8 mouse cellular contexts compared by ENCODE assay signal in genomic region chr5:34659686-34660590, GRCm38 (mm10). TPM values are rescaled to one million over a fixed set of nuclear protein-coding genes. Genes with fewer than 3 reads are reported as not detected.
A peak's percentile ranks its signal among the peaks of the same experiment; 100 is the strongest.
DNase-seq lines count a peak whose midpoint lies in the region; ATAC-seq and TF ChIP-seq lines count a peak whose summit lies in the region.

Gene Nop14 (minus strand): TSS chr5:34660148.
Gene Grk4 (plus strand): TSS chr5:34660379.

- no peaks in the 10 kb centered on the region for H3K9me3 ChIP-seq in kidney, embryonic 14.5 days (ENCODE audit: control insufficient read depth, low read length)
- no peaks in the 10 kb centered on the region for H3K9me3 ChIP-seq in limb, embryonic 15.5 days

- H3K4me1 ChIP-seq in bone marrow macrophage, adult 2 months (ENCODE audit: control insufficient read depth, insufficient read depth, low read length), result peaks cover 2% of the 10 kb centered on the region; the same call in 1 of the 2 replicates
- peaks cover 6% of the 10 kb centered on the region for H3K4me1 ChIP-seq in embryonic fibroblast, embryonic 13.5 days (ENCODE audit: control insufficient read depth, insufficient read depth, low read length)
- peaks cover 7% of the 10 kb centered on the region for H3K4me1 ChIP-seq in kidney, embryonic 14.5 days (ENCODE audit: control insufficient read depth, insufficient read depth, low read length)
- peaks cover 11% of the 10 kb centered on the region for H3K4me1 ChIP-seq in limb, embryonic 15.5 days

- peak; percentile 100 for ATAC-seq in kidney, embryonic 14.5 days (ENCODE audit: low FRiP score, low TSS enrichment)
- ATAC-seq in limb, embryonic 15.5 days (ENCODE audit: insufficient number of reproducible peaks, low FRiP score, low TSS enrichment, low read depth), result peak; percentile 100

- TF ChIP-seq POLR2A in bone marrow macrophage, adult 2 months (IDR thresholded peaks at IDR 0.05; ENCODE audit: borderline replicate concordance, low read depth, low read length), result peak; percentile 27; the same call in 1 of the 2 replicates
- peak; percentile 99 for TF ChIP-seq POLR2A in embryonic fibroblast, embryonic 13.5 days (IDR thresholded peaks at IDR 0.05; ENCODE audit: low read depth, low read length)

- H3K36me3 ChIP-seq in kidney, embryonic 14.5 days (ENCODE audit: control insufficient read depth, insufficient read depth, low read length), result peaks cover 23% of the 10 kb centered on the region
- peaks cover 22% of the 10 kb centered on the region for H3K36me3 ChIP-seq in limb, embryonic 15.5 days

- peak within 1 kb of the TSS; percentile 51 for H3K27ac ChIP-seq in bone marrow macrophage, adult 2 months (ENCODE audit: insufficient read depth, low read depth, low read length)
- H3K27ac ChIP-seq in embryonic fibroblast, embryonic 13.5 days (ENCODE audit: insufficient read depth, low read length), result peak within 1 kb of the TSS; percentile 80
- peak within 1 kb of the TSS; percentile 71 for H3K27ac ChIP-seq in kidney, embryonic 14.5 days (ENCODE audit: low read depth, low read length)
- peak within 1 kb of the TSS; percentile 95 for H3K27ac ChIP-seq in limb, embryonic 15.5 days

- peak; percentile 19; the same call in 1 of the 2 replicates for TF ChIP-seq CTCF in bone marrow macrophage, adult 2 months (IDR thresholded peaks at IDR 0.05; ENCODE audit: low read depth, low read length)
- peak; percentile 31; the same call in 1 of the 2 replicates for TF ChIP-seq CTCF in embryonic fibroblast, embryonic 13.5 days (IDR thresholded peaks at IDR 0.05; ENCODE audit: borderline replicate concordance, insufficient read depth, low read length)

- peak within 1 kb of the TSS; percentile 68 for H3K4me2 ChIP-seq in kidney, embryonic 14.5 days (replicated peaks; ENCODE audit: low read depth, low read length)
- peak within 1 kb of the TSS; percentile 71 for H3K4me2 ChIP-seq in limb, embryonic 15.5 days

- under 1% methylated on average over 60 of the region's 60 CpGs for WGBS in kidney, embryonic 14.5 days
- WGBS in limb, embryonic 15.5 days, result under 1% methylated on average over 60 of the region's 60 CpGs

- H3K9ac ChIP-seq in kidney, embryonic 14.5 days (ENCODE audit: low read depth, low read length), result peak within 1 kb of the TSS; percentile 68
- peak within 1 kb of the TSS; percentile 64 for H3K9ac ChIP-seq in limb, embryonic 15.5 days

- H3K27me3 ChIP-seq in kidney, embryonic 14.5 days (ENCODE audit: control insufficient read depth, insufficient read depth, low read length), result no peaks in the 10 kb centered on the region
- no peaks in the 10 kb centered on the region for H3K27me3 ChIP-seq in limb, embryonic 15.5 days

- peak; percentile 99 for DNase-seq in A20 (ENCODE audit: low read depth, low spot score)
- DNase-seq in heart, adult 9 months (ENCODE audit: low spot score in 2 of 2), result peak; percentile 100
- DNase-seq in monocyte, adult 2 months (ENCODE audit: low read depth in 1 of 2, low spot score in 2 of 2), result peak; percentile 97 to 100
- DNase-seq in spleen, postnatal 36 days (ENCODE audit: low spot score in 2 of 2), result peak; percentile 99 to 100

- peak within 1 kb of the TSS; percentile 90 for H3K4me3 ChIP-seq in bone marrow macrophage, adult 2 months (ENCODE audit: insufficient read depth, low read length)
- H3K4me3 ChIP-seq in embryonic fibroblast, embryonic 13.5 days (ENCODE audit: insufficient read depth, low read length), result peak within 1 kb of the TSS; percentile 83
- H3K4me3 ChIP-seq in kidney, embryonic 14.5 days (ENCODE audit: low read length), result peak within 1 kb of the TSS; percentile 82
- H3K4me3 ChIP-seq in limb, embryonic 15.5 days, result peak within 1 kb of the TSS; percentile 79

RNA-seq across cellular contexts. Expression of gene Nop14, which starts in this region (rescaled TPM):
- polyA plus RNA-seq in bone marrow macrophage, adult 2 months (2012; ENCODE audit: insufficient read depth, insufficient read length, missing spikeins), result 19.2 and 21.9 TPM in 2 replicates
- polyA plus RNA-seq in embryonic fibroblast, embryonic 13.5 days (2011; ENCODE audit: insufficient read length, low read depth, missing spikeins), result 41.0 and 45.7 TPM in 2 replicates
- 25.4 and 30.4 TPM in 2 replicates for polyA plus RNA-seq in kidney, embryonic 14.5 days (2014; fragmentation: Nextera tagmentation; extraction: Ambion mirVana)
- 24.5 and 27.1 TPM in 2 replicates for polyA plus RNA-seq in limb, embryonic 15.5 days (2015; fragmentation: Nextera tagmentation; extraction: Ambion mirVana)

RNA-seq across cellular contexts. Expression of gene Grk4, which starts in this region (rescaled TPM):
- polyA plus RNA-seq in bone marrow macrophage, adult 2 months (2012; ENCODE audit: insufficient read depth, insufficient read length, missing spikeins), result 4.8 and 7.7 TPM in 2 replicates
- 3.3 and 4.0 TPM in 2 replicates for polyA plus RNA-seq in embryonic fibroblast, embryonic 13.5 days (2011; ENCODE audit: insufficient read length, low read depth, missing spikeins)
- polyA plus RNA-seq in kidney, embryonic 14.5 days (2014; fragmentation: Nextera tagmentation; extraction: Ambion mirVana), result 2.5 TPM in 2 replicates
- polyA plus RNA-seq in limb, embryonic 15.5 days (2015; fragmentation: Nextera tagmentation; extraction: Ambion mirVana), result 2.4 and 3.4 TPM in 2 replicates

Comparison
In these comparisons a context has a peak if more than half of its experiments do, and no peak if none do; other contexts are left out.
1. Peak in every context shown above with its lines: DNase-seq, ATAC-seq, H3K4me3 ChIP-seq and H3K27ac ChIP-seq.